Mouse (Mus musculus) brain, embryonic 14.5 days (tissue): Measurements from ENCODE around the gene H2-Aa.

Experiments
- CTCF ChIP-seq: fragments of 200-500 bp; IDR thresholded peaks from 2 replicates; pipeline ENCODE4 v1.5.1; 2012; ENCODE audit warnings: inconsistent platforms, mild to moderate bottlenecking, moderate library complexity, borderline replicate concordance; ENCODE audit not compliant: insufficient read depth, insufficient read length; ENCODE audit errors: extremely low read depth
- POLR2A ChIP-seq: fragments of 200-500 bp; IDR thresholded peaks from 2 replicates; pipeline ENCODE4 v1.6.1; 2012; ENCODE audit warnings: mild to moderate bottlenecking, inconsistent platforms, borderline replicate concordance; ENCODE audit not compliant: poor library complexity, insufficient read depth, insufficient read length, severe bottlenecking; ENCODE audit errors: extremely low read depth

- TF ChIP-seq CTCF (no peak), POLR2A (no peak)
Observed at GRCm38 (mm10) chr17:34240366-34240765, 47.3 kb downstream of the H2-Aa start.
